In genomic region chr15:93000121-93000520, GRCm38 (mm10) we compare ENCODE assay signal across 15 mouse cellular contexts.
DNase-seq lines count a peak whose midpoint lies in the region; ATAC-seq and TF ChIP-seq lines count a peak whose summit lies in the region.
"Had no signal": no experiment of that assay in that cellular context is flagged by ENCODE, and none has a peak within 500 bp of the region (broad histone marks: within the 10 kb centered on the region; RNA-seq: fewer than 3 reads in every experiment).

No protein-coding gene starts in this region.

- no peaks in the 10 kb centered on the region for H3K36me3 ChIP-seq in heart, embryonic 16.5 days (ENCODE audit: control insufficient read depth, insufficient read depth)
- no peaks in the 10 kb centered on the region for H3K36me3 ChIP-seq in liver, adult 2 months (ENCODE audit: control insufficient read depth, insufficient read depth, low read length)
- H3K36me3 ChIP-seq: G1E; liver, embryonic 13.5 days had no signal

- no peak overlapping the region for H3K27ac ChIP-seq in heart, embryonic 16.5 days (ENCODE audit: low read length)
- H3K27ac ChIP-seq in liver, adult 2 months (replicated peaks; ENCODE audit: insufficient read depth, low read depth, low read length) = no peak overlapping the region
- H3K27ac ChIP-seq: liver, embryonic 13.5 days had no signal

- DNase-seq in heart, adult 8-10 months (ENCODE audit: low spot score) = no peak
- peak; percentile 1 for DNase-seq in liver, adult 2 months (ENCODE audit: extremely low read depth, low read depth, low spot score)
- no peak for DNase-seq in liver
- peak; percentile 19 to 44 for DNase-seq in adrenal gland, postnatal 36 days
- peak; percentile 14 for DNase-seq in lung, postnatal 36 days
- DNase-seq in layer of hippocampus, postnatal 36 days = no peak
- DNase-seq: cerebellum, adult 8-10 months; gastrocnemius, postnatal 10 days; liver, embryonic 13.5 days; right cerebral cortex, adult 18-20 months had no signal

- H3K4me2 ChIP-seq in heart, embryonic 16.5 days (ENCODE audit: low read depth, low read length) = peak overlapping the region; percentile 7; the same call in 1 of the 2 replicates
- H3K4me2 ChIP-seq: liver, embryonic 13.5 days had no signal

- no peaks in the 10 kb centered on the region for H3K79me2 ChIP-seq in liver, adult 2 months (ENCODE audit: control insufficient read depth, insufficient read depth, low read length)

- no peaks in the 10 kb centered on the region for H3K9me3 ChIP-seq in heart, embryonic 16.5 days (replicated peaks; ENCODE audit: control insufficient read depth, low read length)
- H3K9me3 ChIP-seq: liver, embryonic 13.5 days; megakaryocyte, embryonic 14.5 days had no signal

- H3K4me3 ChIP-seq in heart, embryonic 16.5 days (ENCODE audit: low read length) = no peak overlapping the region
- no peak overlapping the region for H3K4me3 ChIP-seq in liver, adult 2 months (ENCODE audit: insufficient read depth, low read depth, low read length)
- H3K4me3 ChIP-seq: liver, embryonic 13.5 days; megakaryocyte, embryonic 14.5 days had no signal

- no peak for TF ChIP-seq POLR2A in liver, adult 2 months (IDR thresholded peaks at IDR 0.05; ENCODE audit: extremely low read depth, insufficient read depth, low read length)

- ATAC-seq in heart, embryonic 16.5 days (replicated peaks; ENCODE audit: extremely low read depth, insufficient read depth, low FRiP score) = no peak
- ATAC-seq: forebrain, embryonic 14.5 days; inflammation-experienced regulatory T-cells, adult 6 months had no signal

- TF ChIP-seq CTCF in liver, adult 2 months (IDR thresholded peaks at IDR 0.05; ENCODE audit: low read depth, low read length) = no peak

- 61% methylated on average over 12 of the region's 12 CpGs for WGBS in heart, embryonic 16.5 days
- WGBS in liver, adult 2 months = 71% methylated on average over 12 of the region's 12 CpGs

- peaks cover 16% of the 10 kb centered on the region for H3K4me1 ChIP-seq in heart, embryonic 16.5 days (ENCODE audit: control insufficient read depth, insufficient read depth, low read length)
- no peaks in the 10 kb centered on the region for H3K4me1 ChIP-seq in liver, adult 2 months (ENCODE audit: control insufficient read depth, insufficient read depth, low read length)

- H3K27me3 ChIP-seq in heart, embryonic 16.5 days (ENCODE audit: control insufficient read depth, insufficient read depth, low read length) = no peaks in the 10 kb centered on the region
- H3K27me3 ChIP-seq in liver, adult 2 months (ENCODE audit: control insufficient read depth, insufficient read depth, low read length) = no peaks in the 10 kb centered on the region
- H3K27me3 ChIP-seq: liver, embryonic 13.5 days; megakaryocyte, embryonic 14.5 days had no signal

- H3K9ac ChIP-seq in heart, embryonic 16.5 days (ENCODE audit: low read length) = no peak overlapping the region
- no peak overlapping the region for H3K9ac ChIP-seq in liver, adult 2 months (ENCODE audit: low read depth, low read length)
- H3K9ac ChIP-seq: liver, embryonic 13.5 days had no signal

Comparison
In these comparisons a context has a peak if more than half of its experiments do, and no peak if none do; other contexts are left out.
1. DNase-seq: peak in liver, adult 2 months (single experiment), adrenal gland, postnatal 36 days (2 of 2) and lung, postnatal 36 days (single experiment); none in heart, adult 8-10 months (single experiment), liver (single experiment) and layer of hippocampus, postnatal 36 days (0 of 2).